Mouse (Mus musculus): ENCODE data around the gene Dyrk4. TPM values are rescaled to one million over a fixed set of nuclear protein-coding genes. Genes with fewer than 3 reads are reported as not detected.
A peak's percentile ranks its signal among the peaks of the same experiment; 100 is the strongest.

The Dyrk4 gene
- polyA plus RNA-seq, 1 experiment from 2014 or later: 2.9 TPM

GRCm38 (mm10) chr6:126836628-126837027 is 85.0 kb downstream of the Dyrk4 start:
- DNase-seq (ENCODE audit: low spot score): peak; percentile 36

Other genes with a start within 250 kb of the Dyrk4 start
- 0.12 and 0.18 TPM in 2 replicates for gene Kcna6, start 181.2 kb downstream of the Dyrk4 start, polyA plus RNA-seq (2015; fragmentation: Nextera tagmentation; extraction: Ambion mirVana)
- gene Ndufa9, start 72.7 kb downstream of the Dyrk4 start, polyA plus RNA-seq (2015; fragmentation: Nextera tagmentation; extraction: Ambion mirVana): 218 and 220 TPM in 2 replicates
- not detected in 2 replicates for gene Akap3, start 68.7 kb downstream of the Dyrk4 start, polyA plus RNA-seq (2015; fragmentation: Nextera tagmentation; extraction: Ambion mirVana)
- 65.6 and 69.6 TPM in 2 replicates for gene Rad51ap1, start 17.7 kb upstream of the Dyrk4 start, polyA plus RNA-seq (2015; fragmentation: Nextera tagmentation; extraction: Ambion mirVana)
- gene D6Wsu163e, start 18.1 kb upstream of the Dyrk4 start, polyA plus RNA-seq (2015; fragmentation: Nextera tagmentation; extraction: Ambion mirVana): 20.9 and 21.4 TPM in 2 replicates
- gene Fgf6, start 93.7 kb upstream of the Dyrk4 start, polyA plus RNA-seq (2015; fragmentation: Nextera tagmentation; extraction: Ambion mirVana): not detected in 2 replicates
- gene Fgf23, start 151.1 kb upstream of the Dyrk4 start, polyA plus RNA-seq (2015; fragmentation: Nextera tagmentation; extraction: Ambion mirVana): 0.12 and 0.20 TPM in 2 replicates
- 3.0 and 3.2 TPM in 2 replicates for gene Tigar, start 187.7 kb upstream of the Dyrk4 start, polyA plus RNA-seq (2015; fragmentation: Nextera tagmentation; extraction: Ambion mirVana)
- gene Ccnd2, start 230.4 kb upstream of the Dyrk4 start, polyA plus RNA-seq (2015; fragmentation: Nextera tagmentation; extraction: Ambion mirVana): 279 and 280 TPM in 2 replicates

Measured in thymus, postnatal 0 days (tissue).